Comparison of ENCODE assay signal across 11 mouse cellular contexts in genomic region chr15:97826588-97827261, GRCm38 (mm10). TPM values are rescaled to one million over a fixed set of nuclear protein-coding genes. Genes with fewer than 3 reads are reported as not detected.
DNase-seq lines count a peak whose midpoint lies in the region; ATAC-seq lines count a peak whose summit lies in the region.
"Had no signal": no experiment of that assay in that cellular context is flagged by ENCODE, and none has a peak within 500 bp of the region (broad histone marks: within the 10 kb centered on the region; RNA-seq: fewer than 3 reads in every experiment).

No protein-coding gene starts in this region.

- DNase-seq in heart, adult 9 months (ENCODE audit: low spot score in 2 of 2), result no peak
- no peak for DNase-seq in right cerebral cortex, postnatal 14 days
- no peak for DNase-seq in ovary, adult 18-20 months (ENCODE audit: low spot score)
- DNase-seq: cerebellum, postnatal 14 days; kidney, postnatal 36 days had no signal

- H3K27me3 ChIP-seq in heart, embryonic 12.5 days (replicated peaks), result no peaks in the 10 kb centered on the region
- H3K27me3 ChIP-seq in midbrain, embryonic 13.5 days, result no peaks in the 10 kb centered on the region
- no peaks in the 10 kb centered on the region for H3K27me3 ChIP-seq in midbrain, embryonic 16.5 days (ENCODE audit: control insufficient read depth, insufficient read depth, low read depth, low read length)
- no peaks in the 10 kb centered on the region for H3K27me3 ChIP-seq in embryonic facial prominence, embryonic 13.5 days
- H3K27me3 ChIP-seq in liver, embryonic 15.5 days, result peaks cover 31% of the 10 kb centered on the region
- H3K27me3 ChIP-seq: embryonic facial prominence, embryonic 15.5 days had no signal

- H3K9me3 ChIP-seq in heart, embryonic 12.5 days (replicated peaks), result no peaks in the 10 kb centered on the region
- H3K9me3 ChIP-seq in midbrain, embryonic 13.5 days, result no peaks in the 10 kb centered on the region
- no peaks in the 10 kb centered on the region for H3K9me3 ChIP-seq in midbrain, embryonic 16.5 days (replicated peaks; ENCODE audit: control insufficient read depth, low read length, poor library complexity, severe bottlenecking)
- H3K9me3 ChIP-seq in embryonic facial prominence, embryonic 13.5 days, result no peaks in the 10 kb centered on the region
- H3K9me3 ChIP-seq in liver, embryonic 15.5 days (replicated peaks), result no peaks in the 10 kb centered on the region
- H3K9me3 ChIP-seq: embryonic facial prominence, embryonic 15.5 days had no signal

- peak overlapping the region; percentile 63; the same call in 1 of the 2 replicates for H3K9ac ChIP-seq in heart, embryonic 12.5 days
- H3K9ac ChIP-seq in midbrain, embryonic 13.5 days (replicated peaks), result peak overlapping the region; percentile 41; the same call in 1 of the 2 replicates
- H3K9ac ChIP-seq in midbrain, embryonic 16.5 days (ENCODE audit: low read depth, low read length), result no peak overlapping the region
- H3K9ac ChIP-seq in embryonic facial prominence, embryonic 13.5 days, result no peak overlapping the region
- H3K9ac ChIP-seq in liver, embryonic 15.5 days, result peak overlapping the region; percentile 58; the same call in 1 of the 2 replicates
- H3K9ac ChIP-seq: embryonic facial prominence, embryonic 15.5 days had no signal

- no peak overlapping the region for H3K4me3 ChIP-seq in heart, embryonic 12.5 days
- no peak overlapping the region for H3K4me3 ChIP-seq in midbrain, embryonic 13.5 days (replicated peaks)
- no peak overlapping the region for H3K4me3 ChIP-seq in midbrain, embryonic 16.5 days (ENCODE audit: low read depth, low read length)
- no peak overlapping the region for H3K4me3 ChIP-seq in embryonic facial prominence, embryonic 13.5 days
- H3K4me3 ChIP-seq in liver, embryonic 15.5 days (replicated peaks), result no peak overlapping the region
- H3K4me3 ChIP-seq: embryonic facial prominence, embryonic 15.5 days had no signal

- H3K27ac ChIP-seq in heart, embryonic 12.5 days (ENCODE audit: poor library complexity, severe bottlenecking), result 0 out of 2 replicates have a peak overlapping the region, but pooled peaks have one; percentile 69
- H3K27ac ChIP-seq in midbrain, embryonic 13.5 days, result no peak overlapping the region
- H3K27ac ChIP-seq in midbrain, embryonic 16.5 days (ENCODE audit: low read length), result no peak overlapping the region
- 0 out of 2 replicates have a peak overlapping the region, but pooled peaks have one; percentile 90 for H3K27ac ChIP-seq in embryonic facial prominence, embryonic 13.5 days
- 0 out of 2 replicates have a peak overlapping the region, but pooled peaks have one; percentile 34 for H3K27ac ChIP-seq in liver, embryonic 15.5 days (replicated peaks)

- peaks cover 8% of the 10 kb centered on the region; the same call in 1 of the 2 replicates for H3K36me3 ChIP-seq in heart, embryonic 12.5 days
- H3K36me3 ChIP-seq in midbrain, embryonic 13.5 days, result no peaks in the 10 kb centered on the region
- H3K36me3 ChIP-seq in midbrain, embryonic 16.5 days (ENCODE audit: control insufficient read depth, insufficient read depth, low read length), result no peaks in the 10 kb centered on the region
- H3K36me3 ChIP-seq in embryonic facial prominence, embryonic 13.5 days, result 0 out of 2 replicates have a peak, but pooled peaks cover 9% of the 10 kb centered on the region
- H3K36me3 ChIP-seq in liver, embryonic 15.5 days (replicated peaks), result no peaks in the 10 kb centered on the region

- WGBS in heart, embryonic 12.5 days, result 64% methylated on average over 5 of the region's 5 CpGs
- WGBS in midbrain, embryonic 13.5 days, result 70% methylated on average over 5 of the region's 5 CpGs
- 74% methylated on average over 5 of the region's 5 CpGs for WGBS in midbrain, embryonic 16.5 days
- 68% methylated on average over 5 of the region's 5 CpGs for WGBS in embryonic facial prominence, embryonic 13.5 days
- whole genome bisulfite sequencing in liver, embryonic 15.5 days (ENCODE audit: insufficient replicate concordance), result 50% methylated on average over 5 of the region's 5 CpGs

- no peak for ATAC-seq in heart, embryonic 12.5 days (ENCODE audit: insufficient number of reproducible peaks, low FRiP score)
- ATAC-seq in midbrain, embryonic 13.5 days, result no peak
- ATAC-seq in midbrain, embryonic 16.5 days, result no peak
- ATAC-seq in embryonic facial prominence, embryonic 13.5 days (ENCODE audit: insufficient number of reproducible peaks, insufficient read depth, low FRiP score, low TSS enrichment, low read depth), result no peak
- no peak for ATAC-seq in liver, embryonic 15.5 days (ENCODE audit: insufficient read depth)

- H3K4me1 ChIP-seq in heart, embryonic 12.5 days (replicated peaks), result peaks cover 82% of the 10 kb centered on the region
- H3K4me1 ChIP-seq in midbrain, embryonic 13.5 days (replicated peaks), result peaks cover 87% of the 10 kb centered on the region
- H3K4me1 ChIP-seq in midbrain, embryonic 16.5 days (ENCODE audit: control insufficient read depth, insufficient read depth, low read length), result peaks cover 73% of the 10 kb centered on the region
- peaks cover 88% of the 10 kb centered on the region for H3K4me1 ChIP-seq in embryonic facial prominence, embryonic 13.5 days
- H3K4me1 ChIP-seq in liver, embryonic 15.5 days (replicated peaks), result peaks cover 93% of the 10 kb centered on the region

- peak overlapping the region; percentile 71 for H3K4me2 ChIP-seq in heart, embryonic 12.5 days
- H3K4me2 ChIP-seq in midbrain, embryonic 13.5 days (replicated peaks), result no peak overlapping the region
- no peak overlapping the region for H3K4me2 ChIP-seq in midbrain, embryonic 16.5 days (ENCODE audit: low read length)
- H3K4me2 ChIP-seq in embryonic facial prominence, embryonic 13.5 days, result peak overlapping the region; percentile 65; the same call in 1 of the 2 replicates
- peak overlapping the region; percentile 74 for H3K4me2 ChIP-seq in liver, embryonic 15.5 days

RNA-seq across cellular contexts. Expression of gene Hdac7, which starts 17.6 kb away (rescaled TPM):
- 27.4 and 27.8 TPM in 2 replicates for polyA plus RNA-seq in heart, embryonic 12.5 days (2016; fragmentation: Nextera tagmentation; extraction: Ambion mirVana)
- polyA plus RNA-seq in midbrain, embryonic 13.5 days (2015; fragmentation: Nextera tagmentation; extraction: Ambion mirVana), result 29.8 and 31.4 TPM in 2 replicates
- 28.6 and 31.5 TPM in 2 replicates for polyA plus RNA-seq in midbrain, embryonic 16.5 days (2015; fragmentation: Nextera tagmentation; extraction: Ambion mirVana)
- polyA plus RNA-seq in embryonic facial prominence, embryonic 13.5 days (2015; fragmentation: Nextera tagmentation; extraction: Ambion mirVana), result 32.4 and 37.1 TPM in 2 replicates
- 5.7 and 6.5 TPM in 2 replicates for polyA plus RNA-seq in liver, embryonic 15.5 days (2015; fragmentation: Nextera tagmentation; extraction: Ambion mirVana)

RNA-seq across cellular contexts. Expression of gene Slc48a1, which starts 48.4 kb away (rescaled TPM):
- polyA plus RNA-seq in heart, embryonic 12.5 days (2016; fragmentation: Nextera tagmentation; extraction: Ambion mirVana), result 52.9 and 55.0 TPM in 2 replicates
- polyA plus RNA-seq in midbrain, embryonic 13.5 days (2015; fragmentation: Nextera tagmentation; extraction: Ambion mirVana), result 48.0 and 59.8 TPM in 2 replicates
- polyA plus RNA-seq in midbrain, embryonic 16.5 days (2015; fragmentation: Nextera tagmentation; extraction: Ambion mirVana), result 92.1 and 100 TPM in 2 replicates
- 34.7 and 41.9 TPM in 2 replicates for polyA plus RNA-seq in embryonic facial prominence, embryonic 13.5 days (2015; fragmentation: Nextera tagmentation; extraction: Ambion mirVana)
- polyA plus RNA-seq in liver, embryonic 15.5 days (2015; fragmentation: Nextera tagmentation; extraction: Ambion mirVana), result 101 and 106 TPM in 2 replicates

RNA-seq across cellular contexts. Expression of gene Rapgef3, which starts 59.0 kb away (rescaled TPM):
- polyA plus RNA-seq in heart, embryonic 12.5 days (2016; fragmentation: Nextera tagmentation; extraction: Ambion mirVana), result 22.0 and 22.9 TPM in 2 replicates
- 7.2 and 9.0 TPM in 2 replicates for polyA plus RNA-seq in midbrain, embryonic 13.5 days (2015; fragmentation: Nextera tagmentation; extraction: Ambion mirVana)
- polyA plus RNA-seq in midbrain, embryonic 16.5 days (2015; fragmentation: Nextera tagmentation; extraction: Ambion mirVana), result 19.7 and 21.3 TPM in 2 replicates
- polyA plus RNA-seq in embryonic facial prominence, embryonic 13.5 days (2015; fragmentation: Nextera tagmentation; extraction: Ambion mirVana), result 7.1 and 9.3 TPM in 2 replicates
- 1.7 and 2.1 TPM in 2 replicates for polyA plus RNA-seq in liver, embryonic 15.5 days (2015; fragmentation: Nextera tagmentation; extraction: Ambion mirVana)

Comparison
In these comparisons a context has a peak if more than half of its experiments do, and no peak if none do; other contexts are left out.
1. H3K9ac ChIP-seq: peak in heart, embryonic 12.5 days (single experiment), midbrain, embryonic 13.5 days (single experiment) and liver, embryonic 15.5 days (single experiment); none in midbrain, embryonic 16.5 days (single experiment) and embryonic facial prominence, embryonic 13.5 days (single experiment).
2. H3K27ac ChIP-seq: peak in heart, embryonic 12.5 days (single experiment), embryonic facial prominence, embryonic 13.5 days (single experiment) and liver, embryonic 15.5 days (single experiment); none in midbrain, embryonic 13.5 days (single experiment) and midbrain, embryonic 16.5 days (single experiment).
3. H3K4me2 ChIP-seq: peak in heart, embryonic 12.5 days (single experiment), embryonic facial prominence, embryonic 13.5 days (single experiment) and liver, embryonic 15.5 days (single experiment); none in midbrain, embryonic 13.5 days (single experiment) and midbrain, embryonic 16.5 days (single experiment).